9 mouse cellular contexts compared by ENCODE assay signal in the genomic region with DNA sequence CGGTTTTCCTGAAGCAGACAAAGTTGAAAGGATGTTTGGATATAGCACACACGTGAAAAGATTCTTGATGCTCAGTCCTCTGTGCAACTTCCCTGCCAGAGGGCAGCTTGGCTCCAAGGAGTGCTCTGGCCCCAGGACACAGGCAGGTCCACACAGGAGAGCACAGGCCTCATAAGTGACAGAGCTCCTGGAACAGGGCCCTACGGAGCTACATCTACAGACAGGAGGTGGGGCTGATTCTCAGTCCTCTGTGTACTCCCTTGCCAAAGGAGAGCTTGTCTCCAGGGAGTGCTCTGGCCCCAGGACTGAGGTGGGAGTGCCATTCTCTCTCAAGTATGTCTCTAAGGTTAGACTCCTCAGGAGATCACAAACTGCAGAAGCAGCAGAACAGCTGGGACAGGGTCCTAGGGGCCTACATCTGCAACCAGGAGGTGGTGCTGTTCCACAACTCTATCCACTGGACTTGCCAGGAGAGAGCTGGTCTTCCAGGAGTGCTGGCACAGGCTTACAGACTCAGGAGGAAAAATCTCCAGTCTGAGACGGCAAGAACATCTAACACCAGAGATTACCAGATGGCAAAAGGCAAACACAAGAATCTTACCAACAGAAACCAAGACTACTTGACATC.
A peak's percentile ranks its signal among the peaks of the same experiment; 100 is the strongest.
DNase-seq lines count a peak whose midpoint lies in the region; ATAC-seq and TF ChIP-seq lines count a peak whose summit lies in the region.
"Had no signal": no experiment of that assay in that cellular context is flagged by ENCODE, and none has a peak within 500 bp of the region (broad histone marks: within the 10 kb centered on the region; RNA-seq: fewer than 3 reads in every experiment).

No protein-coding gene starts in this region.

- H3K9me3 ChIP-seq in neural tube, embryonic 15.5 days (replicated peaks) = no peaks in the 10 kb centered on the region
- no peaks in the 10 kb centered on the region for H3K9me3 ChIP-seq in forebrain, embryonic 10.5 days
- H3K9me3 ChIP-seq in limb, embryonic 14.5 days (ENCODE audit: control insufficient read depth, low read length) = no peaks in the 10 kb centered on the region

- H3K27ac ChIP-seq in neural tube, embryonic 15.5 days (replicated peaks) = no peak overlapping the region
- no peak overlapping the region for H3K27ac ChIP-seq in forebrain, embryonic 10.5 days
- no peak overlapping the region for H3K27ac ChIP-seq in limb, embryonic 14.5 days (replicated peaks; ENCODE audit: low read depth, low read length)
- H3K27ac ChIP-seq: macrophage had no signal

- no peaks in the 10 kb centered on the region for H3K36me3 ChIP-seq in neural tube, embryonic 15.5 days
- H3K36me3 ChIP-seq in forebrain, embryonic 10.5 days (replicated peaks) = no peaks in the 10 kb centered on the region
- H3K36me3 ChIP-seq in limb, embryonic 14.5 days (ENCODE audit: control insufficient read depth, insufficient read depth, low read length) = no peaks in the 10 kb centered on the region

- no peaks in the 10 kb centered on the region for H3K4me1 ChIP-seq in neural tube, embryonic 15.5 days
- H3K4me1 ChIP-seq in forebrain, embryonic 10.5 days = no peaks in the 10 kb centered on the region
- H3K4me1 ChIP-seq in limb, embryonic 14.5 days (ENCODE audit: control insufficient read depth, insufficient read depth, low read length) = no peaks in the 10 kb centered on the region

- no peak overlapping the region for H3K4me2 ChIP-seq in neural tube, embryonic 15.5 days
- H3K4me2 ChIP-seq in limb, embryonic 14.5 days (replicated peaks; ENCODE audit: low read depth, low read length, severe bottlenecking) = no peak overlapping the region

- H3K27me3 ChIP-seq in neural tube, embryonic 15.5 days (replicated peaks) = no peaks in the 10 kb centered on the region
- no peaks in the 10 kb centered on the region for H3K27me3 ChIP-seq in forebrain, embryonic 10.5 days (ENCODE audit: poor library complexity, severe bottlenecking)
- no peaks in the 10 kb centered on the region for H3K27me3 ChIP-seq in limb, embryonic 14.5 days (ENCODE audit: control insufficient read depth, insufficient read depth, low read length)

- H3K9ac ChIP-seq in neural tube, embryonic 15.5 days (replicated peaks) = no peak overlapping the region
- no peak overlapping the region for H3K9ac ChIP-seq in limb, embryonic 14.5 days (ENCODE audit: low read depth, low read length, severe bottlenecking)

- whole genome bisulfite sequencing in neural tube, embryonic 15.5 days = 72% methylated on average over 4 of the region's 4 CpGs
- WGBS in forebrain, embryonic 10.5 days = 62% methylated on average over 4 of the region's 4 CpGs
- WGBS in limb, embryonic 14.5 days = 61% methylated on average over 4 of the region's 4 CpGs

- peak; percentile 13 to 59 for DNase-seq in adrenal gland, adult (ENCODE audit: inconsistent age in 2 of 2, low spot score in 1 of 2)
- no peak for DNase-seq in adrenal gland, adult 18-20 months (ENCODE audit: low spot score in 2 of 2)
- peak; percentile 26 for DNase-seq in neural tube, embryonic 10.5 days (ENCODE audit: extremely low spot score, low spot score)
- peak; percentile 39 for DNase-seq in forebrain, embryonic 10.5 days (ENCODE audit: extremely low spot score, low spot score)
- DNase-seq in limb, embryonic 14.5 days (ENCODE audit: low spot score) = peak; percentile 44
- DNase-seq in retina, embryonic 14.5 days (ENCODE audit: low spot score) = peak; percentile 68
- no peak for DNase-seq in spleen, postnatal 4 days (ENCODE audit: low spot score in 2 of 2)

- TF ChIP-seq POLR2A in limb, embryonic 14.5 days (IDR thresholded peaks at IDR 0.05; ENCODE audit: borderline replicate concordance, extremely low read depth, insufficient read depth, insufficient read length) = no peak

- no peak overlapping the region for H3K4me3 ChIP-seq in neural tube, embryonic 15.5 days (replicated peaks)
- no peak overlapping the region for H3K4me3 ChIP-seq in forebrain, embryonic 10.5 days
- no peak overlapping the region for H3K4me3 ChIP-seq in limb, embryonic 14.5 days (replicated peaks; ENCODE audit: low read length)

- ATAC-seq in neural tube, embryonic 15.5 days (ENCODE audit: low FRiP score) = no peak
- ATAC-seq in limb, embryonic 14.5 days (ENCODE audit: low FRiP score, low read depth) = no peak

Comparison
In these comparisons a context has a peak if more than half of its experiments do, and no peak if none do; other contexts are left out.
1. DNase-seq: peak in adrenal gland, adult (2 of 2), neural tube, embryonic 10.5 days (single experiment), forebrain, embryonic 10.5 days (single experiment), limb, embryonic 14.5 days (single experiment) and retina, embryonic 14.5 days (single experiment); none in adrenal gland, adult 18-20 months (0 of 2) and spleen, postnatal 4 days (0 of 2).